Mouse (Mus musculus) hindbrain, postnatal 0 days (tissue): ENCODE measurements around the gene Gper1. TPM values are rescaled to one million over a fixed set of nuclear protein-coding genes. Genes with fewer than 3 reads are reported as not detected.
"Not testable (repeated sequence)": the region's sequence is repeated elsewhere in the genome, so short reads cannot be mapped to it uniquely, and the experiment has no call there.

ENCODE experiments used
- ATAC-seq: fragments of 200-750 bp; cut with Nextera tagmentation; 2 replicates; pipeline ENCODE4 v1.8.0; 2017; ENCODE audit warnings: mild to moderate bottlenecking, moderate TSS enrichment, moderate library complexity
- DNase-seq: peaks from one replicate; pipeline ENCODE4 v3.0.0-alpha.2; 2015; ENCODE audit warnings: low spot score
- H3K27ac ChIP-seq: fragments of 300-500 bp; sonication (generic); 2 replicates; pipeline ENCODE4 v1.5.1; 2014; ENCODE audit warnings: mild to moderate bottlenecking
- H3K27me3 ChIP-seq: fragments of 300-500 bp; sonication (generic); 2 replicates; pipeline ENCODE4 v1.6.1; 2014; ENCODE audit warnings: low read length, mixed read lengths; ENCODE audit not compliant: insufficient read depth
- H3K36me3 ChIP-seq: fragments of 300-500 bp; sonication (generic); 2 replicates; pipeline ENCODE4 v1.6.1; 2014; ENCODE audit warnings: low read length, mixed read lengths; ENCODE audit not compliant: insufficient read depth
- H3K4me1 ChIP-seq: fragments of 300-500 bp; sonication (generic); 2 replicates; pipeline ENCODE4 v1.6.1; 2014; ENCODE audit warnings: antibody characterized with exemption, low read length, mixed read lengths; ENCODE audit not compliant: insufficient read depth
- H3K4me2 ChIP-seq: fragments of 300-500 bp; sonication (generic); 2 replicates; pipeline ENCODE4 v1.6.1; 2014; ENCODE audit warnings: low read depth, mild to moderate bottlenecking, low read length, moderate library complexity, mixed read lengths
- H3K4me3 ChIP-seq: fragments of 300-500 bp; sonication (generic); 2 replicates; pipeline ENCODE4 v1.5.1; 2014; ENCODE audit warnings: low read length
- H3K9ac ChIP-seq: fragments of 300-500 bp; sonication (generic); replicated peaks from 2 replicates; pipeline ENCODE4 v1.6.1; 2014; ENCODE audit warnings: mild to moderate bottlenecking, low read length, moderate library complexity, mixed read lengths
- H3K9me3 ChIP-seq: fragments of 300-500 bp; sonication (generic); 2 replicates; pipeline ENCODE4 v1.6.1; 2016; ENCODE audit warnings: low read length, mixed read lengths
- CTCF ChIP-seq: IDR thresholded peaks from 2 replicates; pipeline ENCODE4 v1.5.1; 2016; ENCODE audit warnings: antibody characterized with exemption, control low read depth, low read depth
- WGBS: fragments of 180-500 bp; shearing (Covaris S2); extraction: QIAGEN DNeasy Blood & Tissue Kit; methylation state at CpG from one replicate; pipeline ENCODE4 v1.1.7; 2014; 5-methylcytosine and 5-hydroxymethylcytosine counted together
- polyA plus RNA-seq: library from polyadenylated mRNA; unstranded; fragments of >200 nt; fragmentation: Nextera tagmentation; extraction: Ambion mirVana; gene quantifications from 2 replicates; pipeline ENCODE4 v1.2.1, GENCODE M21; 2015
- total RNA-seq: library from RNA; depleted of rRNA; stranded (reverse); fragments of >200 nt; gene quantifications from 2 replicates; pipeline ENCODE4 v1.2.3, GENCODE M21; 2014

Gene Gper1
- total and polyA plus RNA-seq, 2 experiments from 2014 or later = 5.6 to 9.6 TPM

- Histone ChIP-seq H3K9me3 (no peaks in the 10 kb centered on the region), H3K9ac (no peak overlapping the region), H3K27me3 (no peaks in the 10 kb centered on the region), H3K36me3 (no peaks in the 10 kb centered on the region), H3K27ac (no peak overlapping the region), H3K4me1 (peaks cover 39% of the 10 kb centered on the region), H3K4me2 (no peak overlapping the region), H3K4me3 (no peak overlapping the region)
- no peak for TF ChIP-seq CTCF
- DNase-seq (no peak), ATAC-seq (no peak)
- 91% methylated on average over 5 of the region's 5 CpGs for WGBS
Measured at GRCm38 (mm10) chr5:139386047-139386446, 36.9 kb upstream of the Gper1 start.

- H3K9me3 ChIP-seq = no peaks in the 10 kb centered on the region
- peaks cover 32% of the 10 kb centered on the region for H3K4me1 ChIP-seq
- ATAC-seq (no peak; the same call in 1 of the 2 replicates), DNase-seq (peak; percentile 71)
- TF ChIP-seq CTCF = no peak
- no peaks in the 10 kb centered on the region for H3K36me3 ChIP-seq
- H3K27me3 ChIP-seq = no peaks in the 10 kb centered on the region
- H3K9ac ChIP-seq = no peak overlapping the region
- no peak overlapping the region for H3K4me2 ChIP-seq
- peak overlapping the region; percentile 82 for H3K27ac ChIP-seq
- 71% methylated on average over 10 of the region's 10 CpGs for WGBS
- no peak overlapping the region for H3K4me3 ChIP-seq
Measured at GRCm38 (mm10) chr5:139387329-139388194, 35.4 kb upstream of the Gper1 start.

GRCm38 (mm10) chr5:139388195-139388570 is 34.8 kb upstream of the Gper1 start:
- TF ChIP-seq CTCF = no peak
- no peak overlapping the region for H3K4me3 ChIP-seq
- H3K4me2 ChIP-seq = no peak overlapping the region
- H3K9ac ChIP-seq = no peak overlapping the region
- 65% methylated on average over 4 of the region's 4 CpGs for WGBS
- peak overlapping the region; percentile 82 for H3K27ac ChIP-seq
- H3K36me3 ChIP-seq = no peaks in the 10 kb centered on the region
- no peaks in the 10 kb centered on the region for H3K27me3 ChIP-seq
- peaks cover 26% of the 10 kb centered on the region for H3K4me1 ChIP-seq
- ATAC-seq = no peak
- H3K9me3 ChIP-seq = no peaks in the 10 kb centered on the region
- no peak for DNase-seq

- DNase-seq = peak; percentile 63
- Histone ChIP-seq H3K4me2 (no peak overlapping the region), H3K36me3 (no peaks in the 10 kb centered on the region), H3K27me3 (no peaks in the 10 kb centered on the region), H3K4me3 (no peak overlapping the region), H3K27ac (peak overlapping the region; percentile 82), H3K4me1 (peaks cover 25% of the 10 kb centered on the region), H3K9me3 (no peaks in the 10 kb centered on the region), H3K9ac (no peak overlapping the region)
- ATAC-seq = peak; percentile 87
- WGBS = 44% methylated on average over 17 of the region's 17 CpGs
- no peak for TF ChIP-seq CTCF
Measured at GRCm38 (mm10) chr5:139388694-139389675, 34.0 kb upstream of the Gper1 start.

GRCm38 (mm10) chr5:139389676-139390061 is 33.3 kb upstream of the Gper1 start:
- Histone ChIP-seq H3K9me3 (no peaks in the 10 kb centered on the region), H3K27ac (peak overlapping the region; percentile 82), H3K36me3 (no peaks in the 10 kb centered on the region), H3K4me3 (no peak overlapping the region), H3K9ac (no peak overlapping the region), H3K4me1 (peaks cover 25% of the 10 kb centered on the region), H3K27me3 (no peaks in the 10 kb centered on the region), H3K4me2 (no peak overlapping the region)
- WGBS = 26% methylated on average over 6 of the region's 6 CpGs
- DNase-seq (peak; percentile 73), ATAC-seq (peak; percentile 80)
- TF ChIP-seq CTCF = no peak

GRCm38 (mm10) chr5:139390324-139391119 is 32.4 kb upstream of the Gper1 start:
- 73% methylated on average over 5 of the region's 5 CpGs for WGBS
- not testable (repeated sequence) for ATAC-seq, H3K4me2 ChIP-seq, DNase-seq, H3K9me3 ChIP-seq, H3K27me3 ChIP-seq, H3K4me3 ChIP-seq, H3K9ac ChIP-seq, H3K36me3 ChIP-seq
- H3K27ac ChIP-seq = peak overlapping the region; percentile 82
- peaks cover 25% of the 10 kb centered on the region for H3K4me1 ChIP-seq
